Mouse (Mus musculus): Measurements from ENCODE around the gene Galnt14.

Gene Galnt14

GRCm38 (mm10) chr17:73668996-73669395 lies 41.3 kb downstream of the Galnt14 start:
- no peak for DNase-seq (ENCODE audit: low read depth)

GRCm38 (mm10) chr17:73663237-73663636 lies 47.0 kb downstream of the Galnt14 start:
- DNase-seq (ENCODE audit: low read depth), result no peak

GRCm38 (mm10) chr17:73658731-73659445 lies 51.4 kb downstream of the Galnt14 start:
- DNase-seq (ENCODE audit: low read depth), result peak; percentile 3

GRCm38 (mm10) chr17:73656373-73656772 lies 53.9 kb downstream of the Galnt14 start:
- no peak for DNase-seq (ENCODE audit: low read depth)

- DNase-seq (ENCODE audit: low read depth), result no peak
Observed at GRCm38 (mm10) chr17:73654261-73654660, 56.0 kb downstream of the Galnt14 start.

- no peak for DNase-seq (ENCODE audit: low read depth)
Observed at GRCm38 (mm10) chr17:73649371-73649770, 60.9 kb downstream of the Galnt14 start.

- DNase-seq (ENCODE audit: low read depth), result no peak
Observed at GRCm38 (mm10) chr17:73641676-73642075, 68.6 kb downstream of the Galnt14 start.

- no peak for DNase-seq (ENCODE audit: low read depth)
Observed at GRCm38 (mm10) chr17:73640117-73640480, 70.2 kb downstream of the Galnt14 start.

GRCm38 (mm10) chr17:73639401-73640116 lies 70.7 kb downstream of the Galnt14 start:
- DNase-seq (ENCODE audit: low read depth), result no peak

GRCm38 (mm10) chr17:73636988-73637387 lies 73.3 kb downstream of the Galnt14 start:
- DNase-seq (ENCODE audit: low read depth), result no peak

- no peak for DNase-seq (ENCODE audit: low read depth)
Observed at GRCm38 (mm10) chr17:73634896-73635295, 75.4 kb downstream of the Galnt14 start.

GRCm38 (mm10) chr17:73633991-73634710 lies 76.1 kb downstream of the Galnt14 start:
- no peak for DNase-seq (ENCODE audit: low read depth)

GRCm38 (mm10) chr17:73628263-73628914 lies 81.9 kb downstream of the Galnt14 start:
- no peak for DNase-seq (ENCODE audit: low read depth)

- no peak for DNase-seq (ENCODE audit: low read depth)
Observed at GRCm38 (mm10) chr17:73626912-73627311, 83.3 kb downstream of the Galnt14 start.

GRCm38 (mm10) chr17:73620049-73620448 lies 90.2 kb downstream of the Galnt14 start:
- no peak for DNase-seq (ENCODE audit: low read depth)

- peak; percentile 12 for DNase-seq (ENCODE audit: low read depth)
Observed at GRCm38 (mm10) chr17:73602552-73603478, 107.4 kb downstream of the Galnt14 start.

- DNase-seq (ENCODE audit: low read depth), result no peak
Observed at GRCm38 (mm10) chr17:73599923-73600322, 110.3 kb downstream of the Galnt14 start.

- DNase-seq (ENCODE audit: low read depth), result peak; percentile 61
Observed at GRCm38 (mm10) chr17:73592081-73592480, 118.2 kb downstream of the Galnt14 start.

- DNase-seq (ENCODE audit: low read depth), result no peak
Observed at GRCm38 (mm10) chr17:73587573-73587972, 122.7 kb downstream of the Galnt14 start.

GRCm38 (mm10) chr17:73574186-73574585 lies 136.1 kb downstream of the Galnt14 start:
- no peak for DNase-seq (ENCODE audit: low read depth)

- DNase-seq (ENCODE audit: low read depth), result no peak
Observed at GRCm38 (mm10) chr17:73572881-73573280, 137.4 kb downstream of the Galnt14 start.
